Mouse (Mus musculus): ENCODE measurements around the gene Phospho1. TPM values are rescaled to one million over a fixed set of nuclear protein-coding genes. Genes with fewer than 3 reads are reported as not detected.

Gene Phospho1
- polyA plus RNA-seq, 1 experiment from 2014 or later = not detected

- Histone ChIP-seq H3K36me3 (ENCODE audit: control insufficient read depth, insufficient read depth, low read length) (no peaks in the 10 kb centered on the region), H3K27me3 (ENCODE audit: control insufficient read depth, insufficient read depth, low read length) (no peaks in the 10 kb centered on the region), H3K9me3 (ENCODE audit: control insufficient read depth, low read length) (no peaks in the 10 kb centered on the region; the same call in 1 of the 2 replicates), H3K4me1 (ENCODE audit: control insufficient read depth, insufficient read depth, low read length) (no peaks in the 10 kb centered on the region), H3K9ac (ENCODE audit: low read depth, low read length) (no peak overlapping the region), H3K27ac (ENCODE audit: low read depth, low read length) (no peak overlapping the region), H3K4me2 (replicated peaks; ENCODE audit: low read depth, low read length) (no peak overlapping the region), H3K4me3 (ENCODE audit: low read length) (no peak overlapping the region)
- no peak for ATAC-seq (ENCODE audit: low FRiP score, low TSS enrichment)
- WGBS = 86% methylated on average over 8 of the region's 8 CpGs
Measured at GRCm38 (mm10) chr11:95819138-95819537, 5.2 kb upstream of the Phospho1 start.

- no peak overlapping the region for H3K4me2 ChIP-seq (replicated peaks; ENCODE audit: low read depth, low read length)
Measured at GRCm38 (mm10) chr11:95821511-95821910, 2.8 kb upstream of the Phospho1 start.

GRCm38 (mm10) chr11:95822437-95822836, 1.9 kb upstream of the Phospho1 start:
- no peaks in the 10 kb centered on the region for H3K36me3 ChIP-seq (ENCODE audit: control insufficient read depth, insufficient read depth, low read length)
- ATAC-seq (ENCODE audit: low FRiP score, low TSS enrichment) = no peak
- H3K9me3 ChIP-seq (ENCODE audit: control insufficient read depth, low read length) = no peaks in the 10 kb centered on the region
- no peak overlapping the region for H3K9ac ChIP-seq (ENCODE audit: low read depth, low read length)
- peaks cover 19% of the 10 kb centered on the region for H3K27me3 ChIP-seq (ENCODE audit: control insufficient read depth, insufficient read depth, low read length)
- WGBS = 93% methylated on average over 4 of the region's 4 CpGs
- peaks cover 5% of the 10 kb centered on the region; the same call in 1 of the 2 replicates for H3K4me1 ChIP-seq (ENCODE audit: control insufficient read depth, insufficient read depth, low read length)
- H3K4me3 ChIP-seq (ENCODE audit: low read length) = no peak overlapping the region
- no peak overlapping the region for H3K27ac ChIP-seq (ENCODE audit: low read depth, low read length)
- H3K4me2 ChIP-seq (replicated peaks; ENCODE audit: low read depth, low read length) = no peak overlapping the region

More at GRCm38 (mm10) chr11:95821511-95821910, 2.8 kb upstream of the Phospho1 start:
- Histone ChIP-seq H3K27ac (ENCODE audit: low read depth, low read length) (no peak overlapping the region), H3K4me3 (ENCODE audit: low read length) (no peak overlapping the region), H3K36me3 (ENCODE audit: control insufficient read depth, insufficient read depth, low read length) (no peaks in the 10 kb centered on the region), H3K27me3 (ENCODE audit: control insufficient read depth, insufficient read depth, low read length) (peaks cover 12% of the 10 kb centered on the region), H3K4me1 (ENCODE audit: control insufficient read depth, insufficient read depth, low read length) (peaks cover 5% of the 10 kb centered on the region; the same call in 1 of the 2 replicates), H3K9me3 (ENCODE audit: control insufficient read depth, low read length) (no peaks in the 10 kb centered on the region), H3K9ac (ENCODE audit: low read depth, low read length) (no peak overlapping the region)
- ATAC-seq (ENCODE audit: low FRiP score, low TSS enrichment) = no peak
- WGBS = 74% methylated on average over 3 of the region's 3 CpGs

DNA sequence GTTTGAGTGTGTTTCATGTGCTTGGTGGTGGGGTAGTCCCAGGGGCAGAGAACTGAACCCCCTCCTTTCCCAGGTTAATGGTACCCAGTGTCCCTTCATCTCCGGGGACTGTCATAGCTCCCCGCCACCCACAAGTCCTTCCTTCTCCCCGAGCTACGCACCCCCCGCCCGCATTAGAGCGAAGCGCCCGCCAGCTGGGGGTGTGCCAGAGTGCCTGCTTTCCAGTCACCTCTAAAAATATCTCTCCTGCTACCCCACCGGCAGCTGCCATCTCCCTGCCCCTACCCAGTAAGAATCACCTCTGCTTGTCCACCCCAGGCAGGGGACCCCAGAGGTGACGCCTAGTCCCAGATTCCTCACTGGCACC, 561 bp downstream of the Phospho1 start:
- peak; percentile 37 for ATAC-seq (ENCODE audit: low FRiP score, low TSS enrichment)
- peak overlapping the region; percentile 68 for H3K9ac ChIP-seq (ENCODE audit: low read depth, low read length)
- under 1% methylated on average over 11 of the region's 11 CpGs for WGBS

DNA sequence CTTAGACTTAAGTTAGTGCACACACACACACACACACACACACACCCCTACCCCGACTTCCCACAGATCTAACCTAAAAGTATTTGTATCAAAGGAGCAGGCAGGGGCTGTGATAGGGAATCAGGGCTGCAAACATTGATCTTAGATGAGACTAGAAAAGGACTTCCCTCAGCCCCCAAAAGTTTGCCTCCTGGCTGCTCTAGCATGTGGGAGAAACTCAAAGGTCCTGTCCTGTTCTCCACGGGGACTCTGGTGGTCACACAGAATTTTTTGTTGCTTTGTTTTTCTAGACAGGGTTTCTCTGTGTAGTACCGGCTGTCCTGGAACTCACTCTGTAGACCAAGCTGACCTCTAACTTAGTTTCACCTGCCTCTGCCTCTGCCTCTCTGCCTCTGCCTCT, 1.3 kb downstream of the Phospho1 start:
- no peak overlapping the region for H3K4me2 ChIP-seq (replicated peaks; ENCODE audit: low read depth, low read length)
- no peaks in the 10 kb centered on the region for H3K36me3 ChIP-seq (ENCODE audit: control insufficient read depth, insufficient read depth, low read length)
- ATAC-seq (ENCODE audit: low FRiP score, low TSS enrichment) = no peak
- H3K4me1 ChIP-seq (ENCODE audit: control insufficient read depth, insufficient read depth, low read length) = peaks cover 5% of the 10 kb centered on the region
- no peaks in the 10 kb centered on the region for H3K9me3 ChIP-seq (ENCODE audit: control insufficient read depth, low read length)
- no peak overlapping the region for H3K9ac ChIP-seq (ENCODE audit: low read depth, low read length)
- H3K4me3 ChIP-seq (ENCODE audit: low read length) = 0 out of 2 replicates have a peak overlapping the region, but pooled peaks have one; percentile 56
- WGBS = 48% methylated on average over 3 of the region's 3 CpGs
- no peak overlapping the region for H3K27ac ChIP-seq (ENCODE audit: low read depth, low read length)
- H3K27me3 ChIP-seq (ENCODE audit: control insufficient read depth, insufficient read depth, low read length) = peaks cover 48% of the 10 kb centered on the region

More for the DNA sequence above, 561 bp downstream of the Phospho1 start:
- H3K36me3 ChIP-seq (ENCODE audit: control insufficient read depth, insufficient read depth, low read length) = no peaks in the 10 kb centered on the region
- H3K27me3 ChIP-seq (ENCODE audit: control insufficient read depth, insufficient read depth, low read length) = peaks cover 41% of the 10 kb centered on the region
- H3K4me1 ChIP-seq (ENCODE audit: control insufficient read depth, insufficient read depth, low read length) = peaks cover 5% of the 10 kb centered on the region; the same call in 1 of the 2 replicates
- peak overlapping the region; percentile 97 for H3K4me2 ChIP-seq (replicated peaks; ENCODE audit: low read depth, low read length)
- H3K4me3 ChIP-seq (ENCODE audit: low read length) = peak overlapping the region; percentile 56
- no peaks in the 10 kb centered on the region for H3K9me3 ChIP-seq (ENCODE audit: control insufficient read depth, low read length)
- H3K27ac ChIP-seq (ENCODE audit: low read depth, low read length) = no peak overlapping the region

DNA sequence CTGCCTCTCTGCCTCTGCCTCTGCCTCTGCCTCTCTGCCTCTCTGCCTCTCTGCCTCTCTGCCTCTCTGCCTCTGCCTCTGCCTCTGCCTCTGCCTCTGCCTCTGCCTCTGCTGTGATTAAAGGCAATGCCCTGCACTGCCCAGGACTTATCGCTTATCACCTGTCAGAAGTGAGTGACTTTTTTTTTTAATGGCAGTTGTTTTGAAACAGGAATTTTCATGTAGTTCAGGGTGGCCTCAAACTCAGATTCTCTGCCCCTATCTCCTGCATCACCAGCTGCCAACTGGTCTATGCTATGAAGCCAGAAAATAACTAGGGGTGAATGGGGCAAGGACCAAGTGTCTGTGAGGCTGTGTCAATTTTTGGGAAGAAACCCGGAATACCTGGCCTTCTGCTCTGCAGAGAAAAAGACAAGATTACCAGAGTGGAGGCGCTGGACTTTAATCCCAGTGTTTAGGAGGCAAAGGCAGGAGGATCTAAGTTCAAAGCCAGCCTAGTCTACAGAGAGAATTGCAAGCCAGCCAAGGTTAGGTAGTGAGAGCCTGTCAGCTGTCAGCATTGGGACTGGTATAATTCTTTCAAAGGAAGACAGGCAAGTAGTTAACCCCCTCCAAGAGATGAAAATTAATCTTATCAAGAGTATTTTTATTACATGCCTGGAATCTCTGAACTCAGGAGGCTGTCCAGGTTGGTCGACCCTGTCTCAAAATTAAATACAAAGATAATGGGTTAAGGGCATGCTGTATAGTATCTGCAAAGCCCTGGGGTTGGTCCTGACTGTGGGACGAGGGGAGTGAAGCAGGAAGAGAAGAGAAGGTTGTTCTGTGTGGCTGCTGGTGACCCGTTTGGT, 2.2 kb downstream of the Phospho1 start:
- Histone ChIP-seq H3K4me3 (ENCODE audit: low read length) (no peak overlapping the region), H3K9me3 (ENCODE audit: control insufficient read depth, low read length) (no peaks in the 10 kb centered on the region), H3K27me3 (ENCODE audit: control insufficient read depth, insufficient read depth, low read length) (peaks cover 58% of the 10 kb centered on the region), H3K4me1 (ENCODE audit: control insufficient read depth, insufficient read depth, low read length) (peaks cover 8% of the 10 kb centered on the region), H3K4me2 (replicated peaks; ENCODE audit: low read depth, low read length) (no peak overlapping the region), H3K36me3 (ENCODE audit: control insufficient read depth, insufficient read depth, low read length) (no peaks in the 10 kb centered on the region), H3K27ac (ENCODE audit: low read depth, low read length) (no peak overlapping the region), H3K9ac (ENCODE audit: low read depth, low read length) (no peak overlapping the region)
- 53% methylated on average over 6 of the region's 6 CpGs for WGBS
- ATAC-seq (ENCODE audit: low FRiP score, low TSS enrichment) = no peak

DNA sequence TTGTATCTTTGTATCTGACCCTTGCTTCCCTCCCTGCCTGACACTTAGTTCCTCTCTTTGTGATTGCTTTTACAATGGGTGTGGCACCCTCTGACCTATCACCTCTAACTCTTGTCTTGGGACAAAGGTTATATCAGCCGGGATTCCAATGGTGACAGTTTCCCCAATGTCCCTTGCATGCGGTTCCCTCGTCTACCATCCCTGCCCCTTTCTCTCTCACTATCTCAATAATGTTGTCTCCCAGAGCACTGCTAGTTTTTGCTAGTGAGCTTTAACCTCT, 2.8 kb downstream of the Phospho1 start:
- H3K36me3 ChIP-seq (ENCODE audit: control insufficient read depth, insufficient read depth, low read length) = no peaks in the 10 kb centered on the region
- H3K27ac ChIP-seq (ENCODE audit: low read depth, low read length) = no peak overlapping the region
- peaks cover 63% of the 10 kb centered on the region for H3K27me3 ChIP-seq (ENCODE audit: control insufficient read depth, insufficient read depth, low read length)
- H3K4me3 ChIP-seq (ENCODE audit: low read length) = no peak overlapping the region
- no peak overlapping the region for H3K9ac ChIP-seq (ENCODE audit: low read depth, low read length)
- H3K4me2 ChIP-seq (replicated peaks; ENCODE audit: low read depth, low read length) = no peak overlapping the region
- no peak for ATAC-seq (ENCODE audit: low FRiP score, low TSS enrichment)
- H3K4me1 ChIP-seq (ENCODE audit: control insufficient read depth, insufficient read depth, low read length) = peaks cover 8% of the 10 kb centered on the region
- H3K9me3 ChIP-seq (ENCODE audit: control insufficient read depth, low read length) = no peaks in the 10 kb centered on the region
- WGBS = 24% methylated on average over 3 of the region's 3 CpGs

GRCm38 (mm10) chr11:95827464-95828085, 3.3 kb downstream of the Phospho1 start:
- H3K27me3 ChIP-seq (ENCODE audit: control insufficient read depth, insufficient read depth, low read length) = peaks cover 68% of the 10 kb centered on the region
- no peaks in the 10 kb centered on the region for H3K9me3 ChIP-seq (ENCODE audit: control insufficient read depth, low read length)
- H3K9ac ChIP-seq (ENCODE audit: low read depth, low read length) = no peak overlapping the region
- no peak overlapping the region for H3K4me3 ChIP-seq (ENCODE audit: low read length)
- H3K36me3 ChIP-seq (ENCODE audit: control insufficient read depth, insufficient read depth, low read length) = no peaks in the 10 kb centered on the region
- H3K27ac ChIP-seq (ENCODE audit: low read depth, low read length) = no peak overlapping the region
- H3K4me1 ChIP-seq (ENCODE audit: control insufficient read depth, insufficient read depth, low read length) = peaks cover 8% of the 10 kb centered on the region
- ATAC-seq (ENCODE audit: low FRiP score, low TSS enrichment) = no peak
- H3K4me2 ChIP-seq (replicated peaks; ENCODE audit: low read depth, low read length) = no peak overlapping the region
- whole genome bisulfite sequencing = 21% methylated on average over 3 of the region's 3 CpGs

Data from kidney, embryonic 14.5 days (tissue).